Mouse (Mus musculus) ovary, adult 18-20 months (tissue): ENCODE results near the gene Creg2.
"Not testable (repeated sequence)": the region's sequence is repeated elsewhere in the genome, so short reads cannot be mapped to it uniquely, and the experiment has no call there.

Experiments used
- DNase-seq: peaks from one replicate; pipeline ENCODE4 v3.0.0; 2022; ENCODE audit warnings: low spot score, mixed read lengths

The Creg2 gene

GRCm38 (mm10) chr1:39651241-39651548, at the start of gene Creg2:
Gene Creg2, minus strand, starts transcription at chr1:39651474.
- DNase-seq: no peak

GRCm38 (mm10) chr1:39700599-39701273, 49.5 kb upstream of the Creg2 start:
- no peak for DNase-seq

GRCm38 (mm10) chr1:39698456-39698855, 47.2 kb upstream of the Creg2 start:
- no peak for DNase-seq

GRCm38 (mm10) chr1:39695198-39695597, 43.9 kb upstream of the Creg2 start:
- DNase-seq: no peak

- DNase-seq: no peak
Measured at GRCm38 (mm10) chr1:39694756-39695155, 43.5 kb upstream of the Creg2 start.

- DNase-seq: no peak
Measured at GRCm38 (mm10) chr1:39691974-39692373, 40.7 kb upstream of the Creg2 start.

GRCm38 (mm10) chr1:39691061-39691460, 39.8 kb upstream of the Creg2 start:
- no peak for DNase-seq

GRCm38 (mm10) chr1:39688573-39688972, 37.3 kb upstream of the Creg2 start:
- no peak for DNase-seq

GRCm38 (mm10) chr1:39687279-39687678, 36.0 kb upstream of the Creg2 start:
- DNase-seq: no peak

GRCm38 (mm10) chr1:39685841-39686240, 34.6 kb upstream of the Creg2 start:
- DNase-seq: peak; percentile 56

GRCm38 (mm10) chr1:39681638-39682037, 30.4 kb upstream of the Creg2 start:
- no peak for DNase-seq

GRCm38 (mm10) chr1:39680546-39680945, 29.3 kb upstream of the Creg2 start:
- DNase-seq: no peak

- DNase-seq: no peak
Measured at GRCm38 (mm10) chr1:39678883-39679282, 27.6 kb upstream of the Creg2 start.

GRCm38 (mm10) chr1:39676221-39676876, 25.1 kb upstream of the Creg2 start:
- DNase-seq: no peak

GRCm38 (mm10) chr1:39672362-39673105, 21.3 kb upstream of the Creg2 start:
- DNase-seq: no peak

GRCm38 (mm10) chr1:39670211-39670935, 19.1 kb upstream of the Creg2 start:
- DNase-seq: no peak

- no peak for DNase-seq
Measured at GRCm38 (mm10) chr1:39666751-39667252, 15.5 kb upstream of the Creg2 start.

- no peak for DNase-seq
Measured at GRCm38 (mm10) chr1:39664039-39664625, 12.9 kb upstream of the Creg2 start.

- DNase-seq: no peak
Measured at GRCm38 (mm10) chr1:39663050-39663449, 11.8 kb upstream of the Creg2 start.

- no peak for DNase-seq
Measured at GRCm38 (mm10) chr1:39656976-39657529, 5.8 kb upstream of the Creg2 start.

- not testable (repeated sequence) for DNase-seq
Measured at GRCm38 (mm10) chr1:39654901-39655300, 3.6 kb upstream of the Creg2 start.

GRCm38 (mm10) chr1:39653028-39653427, 1.8 kb upstream of the Creg2 start:
- no peak for DNase-seq
